In the genomic region with DNA sequence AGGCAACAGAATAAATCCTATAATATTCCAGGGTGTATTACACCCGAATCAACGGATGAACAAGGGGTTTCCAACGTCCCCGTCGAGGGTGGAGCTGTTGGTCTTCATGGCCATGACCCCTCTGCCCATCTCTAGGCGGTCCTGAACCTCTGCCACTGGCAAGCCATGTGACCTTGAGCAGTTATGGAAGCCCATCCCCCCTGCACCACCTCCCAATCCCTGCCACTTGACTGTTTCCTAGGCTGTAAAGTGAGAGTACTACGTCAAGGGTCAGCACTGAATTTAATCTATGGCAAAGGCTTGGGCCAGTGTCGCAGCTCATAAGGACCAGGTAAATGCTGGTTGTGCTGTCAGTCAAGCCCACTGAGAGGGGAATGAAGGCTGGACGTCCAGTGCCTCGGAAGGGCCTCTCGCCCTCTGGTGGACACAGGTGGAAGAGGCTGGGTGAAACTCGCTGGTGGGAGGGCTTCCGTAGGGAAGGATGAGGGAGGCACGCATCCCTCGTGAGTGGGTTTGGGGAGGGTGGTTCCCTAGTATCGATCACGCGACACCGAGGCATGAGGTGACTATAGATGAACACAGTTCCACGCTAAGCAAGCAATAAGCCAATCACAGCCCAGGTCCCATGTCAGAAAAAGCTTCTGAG, we compare ENCODE assay signal across 8 mouse cellular contexts. TPM values are rescaled to one million over a fixed set of nuclear protein-coding genes. Genes with fewer than 3 reads are reported as not detected.
DNase-seq lines count a peak whose midpoint lies in the region; ATAC-seq and TF ChIP-seq lines count a peak whose summit lies in the region.

No protein-coding gene starts in this region.

- peak; percentile 72 to 75 for DNase-seq in layer of hippocampus, postnatal 10 days (ENCODE audit: low spot score in 2 of 2)
- DNase-seq in layer of hippocampus, adult 9-11 months = no peak
- DNase-seq in G1E (ENCODE audit: low spot score) = peak; percentile 45
- peak; percentile 38 for DNase-seq in embryonic facial prominence, embryonic 14.5 days (ENCODE audit: low spot score)
- DNase-seq in hindbrain, embryonic 10.5 days (ENCODE audit: low spot score) = peak; percentile 56
- DNase-seq in naive thymus-derived CD4-positive, alpha-beta T cell, adult 2 months (ENCODE audit: low read depth) = peak; percentile 54
- DNase-seq in adipocyte (ENCODE audit: low spot score) = no peak

- no peak overlapping the region for H3K27ac ChIP-seq in embryonic facial prominence, embryonic 14.5 days (replicated peaks; ENCODE audit: low read depth, low read length)
- H3K27ac ChIP-seq in hindbrain, embryonic 10.5 days = no peak overlapping the region
- H3K27ac ChIP-seq in limb, embryonic 15.5 days = no peak overlapping the region

- 29% methylated on average over 20 of the region's 20 CpGs for WGBS in embryonic facial prominence, embryonic 14.5 days
- 33% methylated on average over 20 of the region's 20 CpGs for WGBS in hindbrain, embryonic 10.5 days
- 31% methylated on average over 20 of the region's 20 CpGs for WGBS in limb, embryonic 15.5 days

- H3K9ac ChIP-seq in embryonic facial prominence, embryonic 14.5 days (ENCODE audit: low read depth, low read length) = no peak overlapping the region
- no peak overlapping the region for H3K9ac ChIP-seq in limb, embryonic 15.5 days

- H3K4me2 ChIP-seq in embryonic facial prominence, embryonic 14.5 days (ENCODE audit: low read depth, low read length) = peak overlapping the region; percentile 27; the same call in 1 of the 2 replicates
- 0 out of 2 replicates have a peak overlapping the region, but pooled peaks have one; percentile 10 for H3K4me2 ChIP-seq in limb, embryonic 15.5 days

- H3K27me3 ChIP-seq in G1E (ENCODE audit: insufficient read depth, low read length) = no peaks in the 10 kb centered on the region
- H3K27me3 ChIP-seq in embryonic facial prominence, embryonic 14.5 days (replicated peaks; ENCODE audit: control insufficient read depth, insufficient read depth, low read length) = no peaks in the 10 kb centered on the region
- H3K27me3 ChIP-seq in hindbrain, embryonic 10.5 days (ENCODE audit: insufficient read depth, poor library complexity, severe bottlenecking) = no peaks in the 10 kb centered on the region
- H3K27me3 ChIP-seq in limb, embryonic 15.5 days = no peaks in the 10 kb centered on the region

- peaks cover 34% of the 10 kb centered on the region for H3K4me1 ChIP-seq in G1E (ENCODE audit: insufficient read depth, low read depth, low read length)
- H3K4me1 ChIP-seq in embryonic facial prominence, embryonic 14.5 days (ENCODE audit: control insufficient read depth, insufficient read depth, low read length) = no peaks in the 10 kb centered on the region
- H3K4me1 ChIP-seq in hindbrain, embryonic 10.5 days (replicated peaks) = peaks cover 6% of the 10 kb centered on the region; the same call in 1 of the 2 replicates
- peaks cover 7% of the 10 kb centered on the region for H3K4me1 ChIP-seq in limb, embryonic 15.5 days

- ATAC-seq in G1E (ENCODE audit: extremely low read depth, insufficient number of reproducible peaks, low FRiP score, poor library complexity, severe bottlenecking) = no peak; the same call in 1 of the 2 replicates
- 0 out of 2 replicates have a peak, but pooled peaks have one; percentile 34 for ATAC-seq in embryonic facial prominence, embryonic 14.5 days (ENCODE audit: low read depth)
- ATAC-seq in limb, embryonic 15.5 days (ENCODE audit: insufficient number of reproducible peaks, low FRiP score, low TSS enrichment, low read depth) = no peak

- H3K36me3 ChIP-seq in G1E (replicated peaks) = peaks cover 79% of the 10 kb centered on the region
- peaks cover 15% of the 10 kb centered on the region; the same call in 1 of the 2 replicates for H3K36me3 ChIP-seq in embryonic facial prominence, embryonic 14.5 days (ENCODE audit: control insufficient read depth, insufficient read depth, low read length)
- H3K36me3 ChIP-seq in hindbrain, embryonic 10.5 days = peaks cover 28% of the 10 kb centered on the region
- H3K36me3 ChIP-seq in limb, embryonic 15.5 days = peaks cover 13% of the 10 kb centered on the region; the same call in 1 of the 2 replicates

- no peaks in the 10 kb centered on the region for H3K9me3 ChIP-seq in G1E (replicated peaks)
- H3K9me3 ChIP-seq in embryonic facial prominence, embryonic 14.5 days (ENCODE audit: control insufficient read depth, low read length) = no peaks in the 10 kb centered on the region
- H3K9me3 ChIP-seq in hindbrain, embryonic 10.5 days = no peaks in the 10 kb centered on the region
- H3K9me3 ChIP-seq in limb, embryonic 15.5 days = no peaks in the 10 kb centered on the region

- no peak overlapping the region for H3K4me3 ChIP-seq in G1E (ENCODE audit: low read depth, low read length)
- no peak overlapping the region for H3K4me3 ChIP-seq in embryonic facial prominence, embryonic 14.5 days (ENCODE audit: low read depth, low read length)
- no peak overlapping the region for H3K4me3 ChIP-seq in hindbrain, embryonic 10.5 days
- no peak overlapping the region for H3K4me3 ChIP-seq in limb, embryonic 15.5 days

- peak; percentile 89 for TF ChIP-seq CTCF in G1E (IDR thresholded peaks at IDR 0.05; ENCODE audit: low read depth, low read length)

RNA-seq across cellular contexts. Expression of a gene that starts 18.8 kb away (rescaled TPM):
- 10 to 100 TPM; 55.9 to 61.6 TPM for total RNA-seq in layer of hippocampus, postnatal 10 days (2021)
- total RNA-seq in G1E (2014; fragmentation: Nextera tagmentation) (25.4 and 28.8 TPM in 2 replicates), G1E (2017) (69.5 and 72.7 TPM in 2 replicates)
- 11.5 and 11.8 TPM in 2 replicates for polyA plus RNA-seq in G1E (2012)
- 13.8 and 20.7 TPM in 2 replicates for polyA plus RNA-seq in embryonic facial prominence, embryonic 14.5 days (2014; fragmentation: Nextera tagmentation; extraction: Ambion mirVana)
- polyA plus RNA-seq in hindbrain, embryonic 10.5 days (2016; fragmentation: Nextera tagmentation; extraction: Ambion mirVana) = 22.8 and 39.3 TPM in 2 replicates
- 17.1 and 18.8 TPM in 2 replicates for polyA plus RNA-seq in limb, embryonic 15.5 days (2015; fragmentation: Nextera tagmentation; extraction: Ambion mirVana)

RNA-seq across cellular contexts. Expression of a gene that starts 55.5 kb away (rescaled TPM):
- 10 to 100 TPM; 24.4 to 25.6 TPM for total RNA-seq in layer of hippocampus, postnatal 10 days (2021)
- total RNA-seq in G1E (2014; fragmentation: Nextera tagmentation) (59.5 and 64.4 TPM in 2 replicates), G1E (2017) (52.9 and 65.7 TPM in 2 replicates)
- 10.0 and 11.0 TPM in 2 replicates for polyA plus RNA-seq in G1E (2012)
- polyA plus RNA-seq in embryonic facial prominence, embryonic 14.5 days (2014; fragmentation: Nextera tagmentation; extraction: Ambion mirVana) = 52.2 and 59.3 TPM in 2 replicates
- 74.5 and 78.5 TPM in 2 replicates for polyA plus RNA-seq in hindbrain, embryonic 10.5 days (2016; fragmentation: Nextera tagmentation; extraction: Ambion mirVana)
- 57.2 and 66.1 TPM in 2 replicates for polyA plus RNA-seq in limb, embryonic 15.5 days (2015; fragmentation: Nextera tagmentation; extraction: Ambion mirVana)

Comparison
In these comparisons a context has a peak if more than half of its experiments do, and no peak if none do; other contexts are left out.
1. DNase-seq: peak in layer of hippocampus, postnatal 10 days (2 of 2), G1E (single experiment), embryonic facial prominence, embryonic 14.5 days (single experiment), hindbrain, embryonic 10.5 days (single experiment) and naive thymus-derived CD4-positive, alpha-beta T cell, adult 2 months (single experiment); none in layer of hippocampus, adult 9-11 months (single experiment) and adipocyte (single experiment).